Mouse (Mus musculus): ENCODE results near the gene Aoc3. TPM values are rescaled to one million over a fixed set of nuclear protein-coding genes. Genes with fewer than 3 reads are reported as not detected.

The Aoc3 gene
- 0.07 TPM for polyA plus RNA-seq (2012; fragmentation: generic; extraction: Trizol)
- long read RNA-seq, experiment 1, result 0 reads
- long read RNA-seq, experiment 2, result 0 reads

- Histone ChIP-seq H3K79me3 (ENCODE audit: low read depth) (no peaks in the 10 kb centered on the region), H3ac (ENCODE audit: control insufficient read depth, insufficient read length, low read depth) (no peak within 1 kb of the TSS), H3K4me3 (ENCODE audit: insufficient read depth, poor library complexity, severe bottlenecking) (no peak within 1 kb of the TSS), H3K79me2 (ENCODE audit: control insufficient read depth, insufficient read depth) (no peaks in the 10 kb centered on the region), H3K36me3 (ENCODE audit: control insufficient read depth, insufficient read depth) (no peaks in the 10 kb centered on the region), H3K27me3 (ENCODE audit: control insufficient read depth, insufficient read depth, insufficient read length) (no peaks in the 10 kb centered on the region)
- TF ChIP-seq MAX (IDR thresholded peaks at IDR 0.05) (no peak), FOSL1 (IDR thresholded peaks at IDR 0.05; ENCODE audit: insufficient read depth, low read length, poor library complexity, severe bottlenecking) (no peak), MYOD1 (IDR thresholded peaks at IDR 0.05; ENCODE audit: control insufficient read depth, insufficient read length, low read depth) (no peak), CEBPB (IDR thresholded peaks at IDR 0.05; ENCODE audit: low read depth) (no peak), CTCF (IDR thresholded peaks at IDR 0.05; ENCODE audit: control insufficient read depth, insufficient read depth, insufficient read length) (no peak), MYOG (IDR thresholded peaks at IDR 0.05; ENCODE audit: control insufficient read depth, extremely low read depth, insufficient read length) (no peak), USF1 (IDR thresholded peaks at IDR 0.05; ENCODE audit: low read depth) (no peak)
Measured at GRCm38 (mm10) chr11:101330371-101330924, at the start of gene Aoc3. Gene Aoc3 (plus strand): TSS chr11:101330605.

- H3ac ChIP-seq (ENCODE audit: control insufficient read depth, insufficient read length, low read depth), result no peak overlapping the region
- no peak overlapping the region for H3K4me3 ChIP-seq (ENCODE audit: insufficient read depth, poor library complexity, severe bottlenecking)
- H3K36me3 ChIP-seq (ENCODE audit: control insufficient read depth, insufficient read depth), result peaks cover under 1% of the 10 kb centered on the region
- H3K79me2 ChIP-seq (ENCODE audit: control insufficient read depth, insufficient read depth), result peaks cover 10% of the 10 kb centered on the region
- no peak for TF ChIP-seq MYOG (IDR thresholded peaks at IDR 0.05; ENCODE audit: control insufficient read depth, extremely low read depth, insufficient read length)
- TF ChIP-seq USF1 (IDR thresholded peaks at IDR 0.05; ENCODE audit: low read depth), result no peak
- TF ChIP-seq FOSL1 (IDR thresholded peaks at IDR 0.05; ENCODE audit: insufficient read depth, low read length, poor library complexity, severe bottlenecking), result no peak
- TF ChIP-seq CEBPB (IDR thresholded peaks at IDR 0.05; ENCODE audit: low read depth), result no peak
- no peak for TF ChIP-seq MYOD1 (IDR thresholded peaks at IDR 0.05; ENCODE audit: control insufficient read depth, insufficient read length, low read depth)
- H3K27me3 ChIP-seq (ENCODE audit: control insufficient read depth, insufficient read depth, insufficient read length), result no peaks in the 10 kb centered on the region
- no peaks in the 10 kb centered on the region for H3K79me3 ChIP-seq (ENCODE audit: low read depth)
Measured at GRCm38 (mm10) chr11:101280837-101281236, 49.6 kb upstream of the Aoc3 start.

GRCm38 (mm10) chr11:101282896-101283295 lies 47.5 kb upstream of the Aoc3 start:
- Histone ChIP-seq H3ac (ENCODE audit: control insufficient read depth, insufficient read length, low read depth) (no peak overlapping the region), H3K27me3 (ENCODE audit: control insufficient read depth, insufficient read depth, insufficient read length) (no peaks in the 10 kb centered on the region), H3K4me3 (ENCODE audit: insufficient read depth, poor library complexity, severe bottlenecking) (no peak overlapping the region), H3K79me3 (ENCODE audit: low read depth) (no peaks in the 10 kb centered on the region), H3K36me3 (ENCODE audit: control insufficient read depth, insufficient read depth) (peaks cover 15% of the 10 kb centered on the region), H3K79me2 (ENCODE audit: control insufficient read depth, insufficient read depth) (no peaks in the 10 kb centered on the region)
- TF ChIP-seq MYOG (IDR thresholded peaks at IDR 0.05; ENCODE audit: control insufficient read depth, extremely low read depth, insufficient read length) (no peak), USF1 (IDR thresholded peaks at IDR 0.05; ENCODE audit: low read depth) (no peak), CTCF (IDR thresholded peaks at IDR 0.05; ENCODE audit: control insufficient read depth, insufficient read depth, insufficient read length) (no peak), MYOD1 (IDR thresholded peaks at IDR 0.05; ENCODE audit: control insufficient read depth, insufficient read length, low read depth) (no peak), CEBPB (IDR thresholded peaks at IDR 0.05; ENCODE audit: low read depth) (no peak), MAX (IDR thresholded peaks at IDR 0.05) (no peak), FOSL1 (IDR thresholded peaks at IDR 0.05; ENCODE audit: insufficient read depth, low read length, poor library complexity, severe bottlenecking) (no peak)

GRCm38 (mm10) chr11:101283805-101284204 lies 46.6 kb upstream of the Aoc3 start:
- H3K36me3 ChIP-seq (ENCODE audit: control insufficient read depth, insufficient read depth), result peaks cover 24% of the 10 kb centered on the region
- H3ac ChIP-seq (ENCODE audit: control insufficient read depth, insufficient read length, low read depth), result no peak overlapping the region
- H3K79me2 ChIP-seq (ENCODE audit: control insufficient read depth, insufficient read depth), result no peaks in the 10 kb centered on the region
- H3K4me3 ChIP-seq (ENCODE audit: insufficient read depth, poor library complexity, severe bottlenecking), result no peak overlapping the region
- TF ChIP-seq MAX (IDR thresholded peaks at IDR 0.05), result no peak
- no peak for TF ChIP-seq CTCF (IDR thresholded peaks at IDR 0.05; ENCODE audit: control insufficient read depth, insufficient read depth, insufficient read length)
- no peak for TF ChIP-seq MYOG (IDR thresholded peaks at IDR 0.05; ENCODE audit: control insufficient read depth, extremely low read depth, insufficient read length)
- TF ChIP-seq CEBPB (IDR thresholded peaks at IDR 0.05; ENCODE audit: low read depth), result no peak
- no peak for TF ChIP-seq USF1 (IDR thresholded peaks at IDR 0.05; ENCODE audit: low read depth)
- no peak for TF ChIP-seq MYOD1 (IDR thresholded peaks at IDR 0.05; ENCODE audit: control insufficient read depth, insufficient read length, low read depth)
- TF ChIP-seq FOSL1 (IDR thresholded peaks at IDR 0.05; ENCODE audit: insufficient read depth, low read length, poor library complexity, severe bottlenecking), result no peak
- H3K27me3 ChIP-seq (ENCODE audit: control insufficient read depth, insufficient read depth, insufficient read length), result no peaks in the 10 kb centered on the region
- H3K79me3 ChIP-seq (ENCODE audit: low read depth), result no peaks in the 10 kb centered on the region

GRCm38 (mm10) chr11:101287306-101287705 lies 43.1 kb upstream of the Aoc3 start:
- Histone ChIP-seq H3K4me3 (ENCODE audit: insufficient read depth, poor library complexity, severe bottlenecking) (no peak overlapping the region), H3ac (ENCODE audit: control insufficient read depth, insufficient read length, low read depth) (no peak overlapping the region), H3K79me3 (ENCODE audit: low read depth) (no peaks in the 10 kb centered on the region), H3K27me3 (ENCODE audit: control insufficient read depth, insufficient read depth, insufficient read length) (no peaks in the 10 kb centered on the region), H3K36me3 (ENCODE audit: control insufficient read depth, insufficient read depth) (peaks cover 53% of the 10 kb centered on the region), H3K79me2 (ENCODE audit: control insufficient read depth, insufficient read depth) (no peaks in the 10 kb centered on the region)
- TF ChIP-seq CEBPB (IDR thresholded peaks at IDR 0.05; ENCODE audit: low read depth) (peak; percentile 92), MYOD1 (IDR thresholded peaks at IDR 0.05; ENCODE audit: control insufficient read depth, insufficient read length, low read depth) (no peak)

- no peak for TF ChIP-seq USF1 (IDR thresholded peaks at IDR 0.05; ENCODE audit: low read depth)
- TF ChIP-seq CTCF (IDR thresholded peaks at IDR 0.05; ENCODE audit: control insufficient read depth, insufficient read depth, insufficient read length), result no peak
- no peak for TF ChIP-seq MYOD1 (IDR thresholded peaks at IDR 0.05; ENCODE audit: control insufficient read depth, insufficient read length, low read depth)
- no peak for TF ChIP-seq MYOG (IDR thresholded peaks at IDR 0.05; ENCODE audit: control insufficient read depth, extremely low read depth, insufficient read length)
- TF ChIP-seq CEBPB (IDR thresholded peaks at IDR 0.05; ENCODE audit: low read depth), result no peak
- no peak for TF ChIP-seq MAX (IDR thresholded peaks at IDR 0.05)
- no peak for TF ChIP-seq FOSL1 (IDR thresholded peaks at IDR 0.05; ENCODE audit: insufficient read depth, low read length, poor library complexity, severe bottlenecking)
- no peaks in the 10 kb centered on the region for H3K27me3 ChIP-seq (ENCODE audit: control insufficient read depth, insufficient read depth, insufficient read length)
- H3K79me2 ChIP-seq (ENCODE audit: control insufficient read depth, insufficient read depth), result peaks cover 16% of the 10 kb centered on the region
- no peak overlapping the region for H3ac ChIP-seq (ENCODE audit: control insufficient read depth, insufficient read length, low read depth)
- H3K79me3 ChIP-seq (ENCODE audit: low read depth), result no peaks in the 10 kb centered on the region
- peaks cover 80% of the 10 kb centered on the region for H3K36me3 ChIP-seq (ENCODE audit: control insufficient read depth, insufficient read depth)
- no peak overlapping the region for H3K4me3 ChIP-seq (ENCODE audit: insufficient read depth, poor library complexity, severe bottlenecking)
Measured at GRCm38 (mm10) chr11:101291231-101291630, 39.2 kb upstream of the Aoc3 start.

Measured in C2C12 (cell line).